Mouse (Mus musculus): ENCODE results near the gene Mpzl2.

GRCm38 (mm10) chr9:45077859-45078258, 38.3 kb downstream of the Mpzl2 start:
- no peak for TF ChIP-seq CTCF (IDR thresholded peaks at IDR 0.05; ENCODE audit: control insufficient read depth, insufficient read depth, insufficient replicate concordance, low read depth, low read length)
- no peak for TF ChIP-seq POLR2A (IDR thresholded peaks at IDR 0.05; ENCODE audit: control insufficient read depth, low read depth, low read length)
